Mouse (Mus musculus) heart, adult 18-20 months (tissue): ENCODE results near the gene Cdkl2. TPM values are rescaled to one million over a fixed set of nuclear protein-coding genes. Genes with fewer than 3 reads are reported as not detected.

Experiments
- DNase-seq, 2 experiments: peaks; one replicate each; pipeline ENCODE4 v3.0.0; 2021 to 2022; ENCODE audit warnings: mixed read lengths in 1 of 2
- long read RNA-seq, 2 experiments: library from polyadenylated mRNA; stranded (forward); transcript quantifications; one replicate each; pipeline ENCODE4 v2.0.0; 2021
- total RNA-seq, 2 experiments: library from RNA; stranded (reverse); gene quantifications; 2 replicates each; pipeline ENCODE4 v1.2.3; 2021

Cdkl2 gene
- total RNA-seq: 1 to 10 TPM; 4.6 to 5.5 TPM
- long read RNA-seq, experiment 1, partial matches to known transcripts: 0 of 1 reads
- long read RNA-seq, experiment 1, other reads (novel, unspliced or antisense): 1 of 1 reads
- long read RNA-seq, experiment 2, partial matches to known transcripts: 0 of 2 reads
- long read RNA-seq, experiment 2, other reads (novel, unspliced or antisense): 1 of 2 reads

GRCm38 (mm10) chr5:92043783-92044182 lies at the start of gene Cdkl2:
TSS of gene Cdkl2 (minus strand) at chr5:92043883.
- DNase-seq: no peak

- no peak for DNase-seq
Observed at GRCm38 (mm10) chr5:92087469-92087868, 43.8 kb upstream of the Cdkl2 start.

- DNase-seq: no peak
Observed at GRCm38 (mm10) chr5:92085821-92086550, 42.3 kb upstream of the Cdkl2 start.

GRCm38 (mm10) chr5:92085246-92085645 lies 41.6 kb upstream of the Cdkl2 start:
- no peak for DNase-seq

- DNase-seq: peak; percentile 99
Observed at GRCm38 (mm10) chr5:92083417-92084038, 39.8 kb upstream of the Cdkl2 start, which contains the start of gene G3bp2. TSS of gene G3bp2 (minus strand) at chr5:92083719.

GRCm38 (mm10) chr5:92082821-92083401 lies 39.2 kb upstream of the Cdkl2 start:
- DNase-seq: peak; percentile 74 to 75

GRCm38 (mm10) chr5:92081326-92081725 lies 37.6 kb upstream of the Cdkl2 start:
- DNase-seq: no peak

- DNase-seq: no peak
Observed at GRCm38 (mm10) chr5:92080400-92080799, 36.7 kb upstream of the Cdkl2 start.

GRCm38 (mm10) chr5:92079304-92079703 lies 35.6 kb upstream of the Cdkl2 start:
- DNase-seq: no peak

- DNase-seq: no peak
Observed at GRCm38 (mm10) chr5:92078751-92079150, 35.1 kb upstream of the Cdkl2 start.

GRCm38 (mm10) chr5:92076273-92076672 lies 32.6 kb upstream of the Cdkl2 start:
- no peak for DNase-seq

- no peak for DNase-seq
Observed at GRCm38 (mm10) chr5:92074061-92074460, 30.4 kb upstream of the Cdkl2 start.

- no peak for DNase-seq
Observed at GRCm38 (mm10) chr5:92063192-92063591, 19.5 kb upstream of the Cdkl2 start.

- DNase-seq: no peak
Observed at GRCm38 (mm10) chr5:92052866-92053265, 9.2 kb upstream of the Cdkl2 start.

- DNase-seq: no peak
Observed at GRCm38 (mm10) chr5:92050419-92050818, 6.7 kb upstream of the Cdkl2 start.

- peak; percentile 95 for DNase-seq
Observed at GRCm38 (mm10) chr5:92042377-92043348, 1.0 kb downstream of the Cdkl2 start.

- no peak for DNase-seq
Observed at GRCm38 (mm10) chr5:92019960-92020359, 23.7 kb downstream of the Cdkl2 start.

GRCm38 (mm10) chr5:92011756-92012155 lies 31.9 kb downstream of the Cdkl2 start:
- no peak for DNase-seq

- no peak for DNase-seq
Observed at GRCm38 (mm10) chr5:92009827-92010226, 33.9 kb downstream of the Cdkl2 start.

GRCm38 (mm10) chr5:92003011-92003410 lies 40.7 kb downstream of the Cdkl2 start:
- DNase-seq: peak in 1 of 2 experiments; percentile 12

- peak; percentile 8 to 41 for DNase-seq
Observed at GRCm38 (mm10) chr5:92000770-92001169, 42.9 kb downstream of the Cdkl2 start.

GRCm38 (mm10) chr5:91994546-91994945 lies 49.1 kb downstream of the Cdkl2 start:
- peak; percentile 5 to 18 for DNase-seq
